Mouse (Mus musculus) brain, embryonic 14.5 days (tissue): Measurements from ENCODE around the gene Pgap1.

Experiments
- CTCF ChIP-seq: fragments of 200-500 bp; IDR thresholded peaks from 2 replicates; pipeline ENCODE4 v1.5.1; 2012; ENCODE audit warnings: inconsistent platforms, mild to moderate bottlenecking, moderate library complexity, borderline replicate concordance; ENCODE audit not compliant: insufficient read depth, insufficient read length; ENCODE audit errors: extremely low read depth
- POLR2A ChIP-seq: fragments of 200-500 bp; IDR thresholded peaks from 2 replicates; pipeline ENCODE4 v1.6.1; 2012; ENCODE audit warnings: mild to moderate bottlenecking, inconsistent platforms, borderline replicate concordance; ENCODE audit not compliant: poor library complexity, insufficient read depth, insufficient read length, severe bottlenecking; ENCODE audit errors: extremely low read depth

DNA sequence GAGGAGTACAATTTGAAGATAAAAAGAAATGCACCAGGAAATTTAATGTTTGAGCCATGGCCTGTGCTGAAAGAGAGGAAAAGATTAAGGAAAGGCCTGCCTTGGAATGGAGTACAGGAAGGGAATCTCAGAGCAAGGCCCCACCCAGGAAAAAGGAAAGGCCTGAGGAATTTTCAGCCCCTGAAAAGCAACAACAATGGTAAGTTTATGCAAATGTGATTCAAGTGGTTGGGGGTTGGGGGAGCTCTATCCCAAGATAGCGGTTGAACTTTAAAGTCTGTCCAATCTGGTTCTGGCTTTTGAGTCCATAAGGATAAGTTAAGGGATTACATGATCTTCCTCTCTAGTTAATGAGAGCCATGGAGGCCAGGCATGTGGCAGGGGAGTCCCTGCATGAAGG lies 49.5 kb upstream of the Pgap1 start:
- TF ChIP-seq POLR2A (no peak), CTCF (no peak)
